In the genomic region with DNA sequence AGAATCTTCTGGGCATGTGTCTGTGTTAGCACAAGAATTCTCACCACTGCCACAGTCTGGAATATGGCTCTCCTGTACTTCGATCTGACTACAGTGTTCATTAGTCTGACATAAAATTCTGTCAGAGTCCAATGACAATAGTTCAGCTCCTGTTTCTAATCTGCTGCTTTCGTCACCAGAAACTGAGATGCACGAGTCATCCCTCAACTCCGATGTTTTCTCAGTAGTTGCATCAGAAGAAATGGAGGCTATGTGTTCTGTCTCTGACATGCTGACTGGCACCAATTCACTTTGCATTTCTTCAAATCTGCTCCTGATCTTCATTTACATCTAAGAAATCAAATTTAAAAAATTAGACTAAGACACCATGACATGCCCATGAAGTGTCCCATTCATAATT, we compare ENCODE assay signal across 26 mouse cellular contexts. TPM values are rescaled to one million over a fixed set of nuclear protein-coding genes. Genes with fewer than 3 reads are reported as not detected.
DNase-seq lines count a peak whose midpoint lies in the region; TF ChIP-seq lines count a peak whose summit lies in the region.
"Had no signal": no experiment of that assay in that cellular context is flagged by ENCODE, and none has a peak within 500 bp of the region (broad histone marks: within the 10 kb centered on the region; RNA-seq: fewer than 3 reads in every experiment).

No protein-coding gene starts in this region.

- TF ChIP-seq CTCF in embryonic fibroblast, embryonic 13.5 days (IDR thresholded peaks at IDR 0.05; ENCODE audit: borderline replicate concordance, insufficient read depth, low read length), result no peak

- no peak overlapping the region for H3K4me3 ChIP-seq in embryonic fibroblast, embryonic 13.5 days (ENCODE audit: insufficient read depth, low read length)
- H3K4me3 ChIP-seq: forebrain, embryonic 15.5 days; heart, adult 2 months; hindbrain, embryonic 10.5 days; hindbrain, embryonic 13.5 days; intestine, embryonic 15.5 days had no signal

- peaks cover 14% of the 10 kb centered on the region for H3K4me1 ChIP-seq in embryonic fibroblast, embryonic 13.5 days (ENCODE audit: control insufficient read depth, insufficient read depth, low read length)

- no peak for TF ChIP-seq POLR2A in embryonic fibroblast, embryonic 13.5 days (IDR thresholded peaks at IDR 0.05; ENCODE audit: low read depth, low read length)

- peak overlapping the region; percentile 91 for H3K27ac ChIP-seq in embryonic fibroblast, embryonic 13.5 days (ENCODE audit: insufficient read depth, low read length)
- H3K27ac ChIP-seq: forebrain, embryonic 15.5 days; heart, adult 2 months; hindbrain, embryonic 10.5 days; hindbrain, embryonic 13.5 days; intestine, embryonic 15.5 days had no signal

- peak; percentile 84 for DNase-seq in 3T3-L1 (ENCODE audit: low read depth, low spot score)
- peak; percentile 28 for DNase-seq in 416B (ENCODE audit: low read depth)
- DNase-seq in Muller cell, postnatal 12 days (ENCODE audit: inconsistent ontology term), result peak; percentile 18
- no peak for DNase-seq in lung, postnatal 4 days
- no peak for DNase-seq in thymus, adult 18-20 months
- no peak for DNase-seq in gastrocnemius, postnatal 10 days
- DNase-seq in right cerebral cortex, postnatal 36 days (ENCODE audit: low spot score in 2 of 2), result no peak
- DNase-seq: adrenal gland, postnatal 10 days; adrenal gland, postnatal 36 days; B cell, adult 2 months; cerebellum, adult 18-20 months; cerebellum, adult 9-10 months; cerebellum, postnatal 14 days; gastrocnemius, postnatal 36 days; heart, adult 2 months; heart, postnatal 10 days; heart, postnatal 36 days had no signal

RNA-seq across cellular contexts. Expression of gene Ccdc186, which starts 8.6 kb away (rescaled TPM):
- 53.3 and 70.3 TPM in 2 replicates for polyA plus RNA-seq in embryonic fibroblast, embryonic 13.5 days (2011; ENCODE audit: insufficient read length, low read depth, missing spikeins)
- 10 to 100 TPM; 23.1 to 29.0 TPM for total RNA-seq in gastrocnemius, postnatal 10 days (2021)

RNA-seq across cellular contexts. Expression of gene Tdrd1, which starts 12.6 kb away (rescaled TPM):
- 0.18 TPM in 2 replicates for polyA plus RNA-seq in embryonic fibroblast, embryonic 13.5 days (2011; ENCODE audit: insufficient read length, low read depth, missing spikeins)
- total RNA-seq in gastrocnemius, postnatal 10 days (2021), result not detected
- total RNA-seq: CH12.LX; gastrocnemius, adult 8-10 months; gastrocnemius, postnatal 36 days; granulocyte monocyte progenitor cell, adult 5-6 weeks; heart, adult 2 months; heart, postnatal 36 days had no signal
- polyA plus RNA-seq: G1E had no signal

Comparison
In these comparisons a context has a peak if more than half of its experiments do, and no peak if none do; other contexts are left out.
1. DNase-seq: peak in 3T3-L1 (single experiment), 416B (single experiment) and Muller cell, postnatal 12 days (single experiment); none in lung, postnatal 4 days (0 of 2), thymus, adult 18-20 months (0 of 2), gastrocnemius, postnatal 10 days (single experiment) and right cerebral cortex, postnatal 36 days (0 of 2).